Mouse (Mus musculus): Measurements from ENCODE around the gene Gltpd2. TPM values are rescaled to one million over a fixed set of nuclear protein-coding genes. Genes with fewer than 3 reads are reported as not detected.

The Gltpd2 gene
- polyA plus RNA-seq, 1 experiment = not detected

DNA sequence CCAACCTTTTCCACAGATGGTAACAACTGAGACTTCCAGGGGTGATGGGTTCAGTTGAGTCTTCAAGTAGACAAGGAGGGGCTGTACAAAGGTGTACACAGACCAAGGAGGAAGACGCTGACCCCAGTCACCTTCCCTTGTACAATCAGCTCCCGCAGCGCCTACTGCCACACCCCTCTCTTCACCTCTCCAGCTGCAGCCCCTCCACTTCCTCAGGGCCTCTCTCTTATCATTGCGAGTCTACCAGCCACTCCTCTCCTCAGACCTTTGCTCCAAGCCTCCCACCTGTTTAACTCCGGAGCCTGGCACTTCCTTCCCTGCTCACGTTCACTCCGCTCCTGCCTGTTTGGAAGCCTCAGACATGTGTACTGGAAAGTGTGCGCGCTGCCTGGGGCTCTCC, 14.0 kb upstream of the Gltpd2 start, which contains the start of gene Tm4sf5:
Gene Tm4sf5 (plus strand): TSS at position 275 of the 400 bp plus-strand sequence.
- H3K4me3 ChIP-seq (ENCODE audit: low read depth, low read length) = peak within 1 kb of the TSS; percentile 9; the same call in 1 of the 2 replicates
- H3K9me3 ChIP-seq (replicated peaks; ENCODE audit: control insufficient read depth, insufficient read depth, low read length, poor library complexity, severe bottlenecking) = no peaks in the 10 kb centered on the region
- no peaks in the 10 kb centered on the region for H3K36me3 ChIP-seq (ENCODE audit: control insufficient read depth, insufficient read depth, low read length, poor library complexity, severe bottlenecking)
- TF ChIP-seq POLR2A (IDR thresholded peaks at IDR 0.05; ENCODE audit: insufficient read depth, low read length) = no peak
- TF ChIP-seq EP300 (IDR thresholded peaks at IDR 0.05; ENCODE audit: insufficient read depth, low read depth, low read length) = peak; percentile 51; the same call in 1 of the 2 replicates
- H3K27me3 ChIP-seq (ENCODE audit: control insufficient read depth, insufficient read depth, low read length, poor library complexity, severe bottlenecking) = no peaks in the 10 kb centered on the region
- peaks cover 3% of the 10 kb centered on the region for H3K4me1 ChIP-seq (ENCODE audit: control insufficient read depth, insufficient read depth, low read length)
- H3K27ac ChIP-seq (ENCODE audit: insufficient read depth, low read length) = no peak within 1 kb of the TSS
- H3K9ac ChIP-seq (ENCODE audit: low read depth, poor library complexity, severe bottlenecking) = no peak within 1 kb of the TSS

DNA sequence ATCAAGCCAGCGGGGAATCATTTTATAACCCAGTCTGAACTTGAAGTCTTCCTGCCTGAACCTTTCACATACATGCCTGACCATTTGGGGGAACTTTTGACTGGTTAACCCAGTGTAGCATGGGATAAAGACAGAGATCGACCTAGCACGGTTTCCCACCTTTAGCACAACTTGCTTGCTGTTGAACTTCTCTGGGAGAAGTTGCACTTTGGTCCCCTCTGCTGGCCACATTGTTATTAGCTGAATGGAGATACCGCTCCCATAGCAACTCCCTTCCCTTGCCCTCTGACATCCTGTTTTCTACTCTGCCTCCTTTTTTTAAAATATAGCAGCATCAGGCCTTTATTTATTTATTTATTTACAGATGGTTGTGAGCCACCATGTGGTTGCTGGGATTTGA, 12.6 kb upstream of the Gltpd2 start:
- peaks cover 5% of the 10 kb centered on the region for H3K4me1 ChIP-seq (ENCODE audit: control insufficient read depth, insufficient read depth, low read length)
- no peak overlapping the region for H3K9ac ChIP-seq (ENCODE audit: low read depth, poor library complexity, severe bottlenecking)
- no peak overlapping the region for H3K27ac ChIP-seq (ENCODE audit: insufficient read depth, low read length)
- peak; percentile 48 for TF ChIP-seq CTCF (IDR thresholded peaks at IDR 0.05; ENCODE audit: low read depth, low read length)
- TF ChIP-seq EP300 (IDR thresholded peaks at IDR 0.05; ENCODE audit: insufficient read depth, low read depth, low read length) = no peak
- no peaks in the 10 kb centered on the region for H3K9me3 ChIP-seq (replicated peaks; ENCODE audit: control insufficient read depth, insufficient read depth, low read length, poor library complexity, severe bottlenecking)
- H3K27me3 ChIP-seq (ENCODE audit: control insufficient read depth, insufficient read depth, low read length, poor library complexity, severe bottlenecking) = no peaks in the 10 kb centered on the region
- H3K4me3 ChIP-seq (ENCODE audit: low read depth, low read length) = no peak overlapping the region
- no peaks in the 10 kb centered on the region for H3K36me3 ChIP-seq (ENCODE audit: control insufficient read depth, insufficient read depth, low read length, poor library complexity, severe bottlenecking)

GRCm38 (mm10) chr11:70506962-70507515, 12.0 kb upstream of the Gltpd2 start:
- no peaks in the 10 kb centered on the region for H3K36me3 ChIP-seq (ENCODE audit: control insufficient read depth, insufficient read depth, low read length, poor library complexity, severe bottlenecking)
- H3K4me1 ChIP-seq (ENCODE audit: control insufficient read depth, insufficient read depth, low read length) = peaks cover 5% of the 10 kb centered on the region
- TF ChIP-seq EP300 (IDR thresholded peaks at IDR 0.05; ENCODE audit: insufficient read depth, low read depth, low read length) = no peak
- no peak for TF ChIP-seq POLR2A (IDR thresholded peaks at IDR 0.05; ENCODE audit: insufficient read depth, low read length)
- TF ChIP-seq CTCF (IDR thresholded peaks at IDR 0.05; ENCODE audit: low read depth, low read length) = no peak
- no peak overlapping the region for H3K4me3 ChIP-seq (ENCODE audit: low read depth, low read length)
- no peak overlapping the region for H3K27ac ChIP-seq (ENCODE audit: insufficient read depth, low read length)
- H3K27me3 ChIP-seq (ENCODE audit: control insufficient read depth, insufficient read depth, low read length, poor library complexity, severe bottlenecking) = no peaks in the 10 kb centered on the region
- no peak overlapping the region for H3K9ac ChIP-seq (ENCODE audit: low read depth, poor library complexity, severe bottlenecking)
- H3K9me3 ChIP-seq (replicated peaks; ENCODE audit: control insufficient read depth, insufficient read depth, low read length, poor library complexity, severe bottlenecking) = no peaks in the 10 kb centered on the region

GRCm38 (mm10) chr11:70509753-70510564, 9.0 kb upstream of the Gltpd2 start:
- peak overlapping the region; percentile 39 for H3K4me3 ChIP-seq (ENCODE audit: low read depth, low read length)
- TF ChIP-seq CTCF (IDR thresholded peaks at IDR 0.05; ENCODE audit: low read depth, low read length) (peak; percentile 85), EP300 (IDR thresholded peaks at IDR 0.05; ENCODE audit: insufficient read depth, low read depth, low read length) (no peak), POLR2A (IDR thresholded peaks at IDR 0.05; ENCODE audit: insufficient read depth, low read length) (no peak)
- H3K27me3 ChIP-seq (ENCODE audit: control insufficient read depth, insufficient read depth, low read length, poor library complexity, severe bottlenecking) = no peaks in the 10 kb centered on the region
- H3K36me3 ChIP-seq (ENCODE audit: control insufficient read depth, insufficient read depth, low read length, poor library complexity, severe bottlenecking) = no peaks in the 10 kb centered on the region
- H3K27ac ChIP-seq (ENCODE audit: insufficient read depth, low read length) = peak overlapping the region; percentile 32; the same call in 1 of the 2 replicates
- H3K9ac ChIP-seq (ENCODE audit: low read depth, poor library complexity, severe bottlenecking) = peak overlapping the region; percentile 36
- H3K9me3 ChIP-seq (replicated peaks; ENCODE audit: control insufficient read depth, insufficient read depth, low read length, poor library complexity, severe bottlenecking) = no peaks in the 10 kb centered on the region
- peaks cover 5% of the 10 kb centered on the region for H3K4me1 ChIP-seq (ENCODE audit: control insufficient read depth, insufficient read depth, low read length)

DNA sequence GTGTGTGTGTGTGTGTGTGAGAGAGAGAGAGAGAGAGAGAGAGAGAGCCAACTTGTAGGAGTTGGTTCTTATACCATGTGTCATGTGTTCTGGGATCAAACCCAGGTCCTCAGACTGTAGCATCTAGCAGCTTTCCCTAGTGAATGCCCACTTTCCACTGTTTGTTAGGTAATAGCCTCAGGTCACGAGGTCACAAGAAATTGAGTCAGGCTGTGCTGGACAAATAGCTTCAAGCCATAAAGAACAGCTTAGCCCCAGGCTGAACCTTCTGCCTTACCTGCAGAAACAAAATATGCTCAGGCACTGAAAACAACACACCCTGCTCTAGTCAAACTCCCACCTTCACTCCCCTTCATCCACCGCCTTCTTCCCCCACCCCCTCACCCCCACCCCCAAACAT, 7.8 kb upstream of the Gltpd2 start:
- H3K4me3 ChIP-seq (ENCODE audit: low read depth, low read length) = no peak overlapping the region
- H3K27me3 ChIP-seq (ENCODE audit: control insufficient read depth, insufficient read depth, low read length, poor library complexity, severe bottlenecking) = no peaks in the 10 kb centered on the region
- TF ChIP-seq CTCF (IDR thresholded peaks at IDR 0.05; ENCODE audit: low read depth, low read length) (no peak), EP300 (IDR thresholded peaks at IDR 0.05; ENCODE audit: insufficient read depth, low read depth, low read length) (no peak), POLR2A (IDR thresholded peaks at IDR 0.05; ENCODE audit: insufficient read depth, low read length) (no peak)
- no peaks in the 10 kb centered on the region for H3K36me3 ChIP-seq (ENCODE audit: control insufficient read depth, insufficient read depth, low read length, poor library complexity, severe bottlenecking)
- H3K27ac ChIP-seq (ENCODE audit: insufficient read depth, low read length) = no peak overlapping the region
- no peak overlapping the region for H3K9ac ChIP-seq (ENCODE audit: low read depth, poor library complexity, severe bottlenecking)
- H3K4me1 ChIP-seq (ENCODE audit: control insufficient read depth, insufficient read depth, low read length) = peaks cover 2% of the 10 kb centered on the region
- no peaks in the 10 kb centered on the region for H3K9me3 ChIP-seq (replicated peaks; ENCODE audit: control insufficient read depth, insufficient read depth, low read length, poor library complexity, severe bottlenecking)

DNA sequence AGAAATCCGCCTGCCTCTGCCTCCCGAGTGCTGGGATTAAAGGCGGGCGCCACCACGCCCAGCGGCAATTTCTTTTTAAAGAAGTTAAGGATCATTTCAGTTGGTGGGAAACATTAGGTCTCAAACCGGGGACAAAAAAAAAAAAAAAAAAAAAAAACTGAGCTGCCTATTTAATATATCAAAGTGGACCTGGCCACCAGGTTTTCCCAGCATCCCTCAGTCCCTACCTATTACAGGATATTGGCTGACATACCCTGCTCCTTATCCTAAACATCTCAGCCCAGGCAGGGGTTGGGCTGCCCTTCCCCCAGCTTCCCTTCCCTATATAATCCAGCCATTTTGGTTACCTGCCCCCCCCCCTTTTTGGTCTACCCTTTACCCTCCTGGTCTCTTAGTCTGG, 7.2 kb upstream of the Gltpd2 start:
- no peak overlapping the region for H3K9ac ChIP-seq (ENCODE audit: low read depth, poor library complexity, severe bottlenecking)
- no peak for TF ChIP-seq POLR2A (IDR thresholded peaks at IDR 0.05; ENCODE audit: insufficient read depth, low read length)
- TF ChIP-seq EP300 (IDR thresholded peaks at IDR 0.05; ENCODE audit: insufficient read depth, low read depth, low read length) = no peak
- no peak for TF ChIP-seq CTCF (IDR thresholded peaks at IDR 0.05; ENCODE audit: low read depth, low read length)
- H3K4me3 ChIP-seq (ENCODE audit: low read depth, low read length) = no peak overlapping the region
- H3K27ac ChIP-seq (ENCODE audit: insufficient read depth, low read length) = no peak overlapping the region
- H3K4me1 ChIP-seq (ENCODE audit: control insufficient read depth, insufficient read depth, low read length) = peaks cover 2% of the 10 kb centered on the region
- H3K27me3 ChIP-seq (ENCODE audit: control insufficient read depth, insufficient read depth, low read length, poor library complexity, severe bottlenecking) = no peaks in the 10 kb centered on the region
- no peaks in the 10 kb centered on the region for H3K36me3 ChIP-seq (ENCODE audit: control insufficient read depth, insufficient read depth, low read length, poor library complexity, severe bottlenecking)
- no peaks in the 10 kb centered on the region for H3K9me3 ChIP-seq (replicated peaks; ENCODE audit: control insufficient read depth, insufficient read depth, low read length, poor library complexity, severe bottlenecking)
